ENCODE assay signal across 8 mouse cellular contexts in genomic region chr16:32638476-32638875, GRCm38 (mm10). TPM values are rescaled to one million over a fixed set of nuclear protein-coding genes. Genes with fewer than 3 reads are reported as not detected.
DNase-seq lines count a peak whose midpoint lies in the region; ATAC-seq and TF ChIP-seq lines count a peak whose summit lies in the region.

No protein-coding gene starts in this region.

- no peak overlapping the region for H3K9ac ChIP-seq in heart, adult 2 months (ENCODE audit: low read depth, low read length)
- H3K9ac ChIP-seq in limb, embryonic 13.5 days, result peak overlapping the region; percentile 9; the same call in 1 of the 2 replicates
- no peak overlapping the region for H3K9ac ChIP-seq in midbrain, embryonic 15.5 days

- H3K4me2 ChIP-seq in limb, embryonic 13.5 days (replicated peaks), result no peak overlapping the region
- no peak overlapping the region for H3K4me2 ChIP-seq in midbrain, embryonic 15.5 days

- DNase-seq in 3T3-L1 (ENCODE audit: low read depth, low spot score), result peak; percentile 98
- peak; percentile 88 for DNase-seq in adrenal gland, postnatal 10 days
- peak; percentile 88 for DNase-seq in embryonic facial prominence, embryonic 10.5 days (ENCODE audit: low spot score)
- DNase-seq in heart, adult 2 months, result peak; percentile 80 to 82
- DNase-seq in kidney, adult 8-10 months, result peak; percentile 60 to 85
- DNase-seq in spleen, adult 12 weeks (ENCODE audit: low spot score), result peak; percentile 79

- H3K4me3 ChIP-seq in embryonic facial prominence, embryonic 10.5 days, result no peak overlapping the region
- no peak overlapping the region for H3K4me3 ChIP-seq in heart, adult 2 months
- H3K4me3 ChIP-seq in limb, embryonic 13.5 days, result no peak overlapping the region
- no peak overlapping the region for H3K4me3 ChIP-seq in midbrain, embryonic 15.5 days

- H3K27me3 ChIP-seq in embryonic facial prominence, embryonic 10.5 days (replicated peaks; ENCODE audit: low read depth, poor library complexity, severe bottlenecking), result no peaks in the 10 kb centered on the region
- no peaks in the 10 kb centered on the region for H3K27me3 ChIP-seq in heart, adult 2 months (ENCODE audit: control insufficient read depth, insufficient read depth, low read length)
- no peaks in the 10 kb centered on the region for H3K27me3 ChIP-seq in limb, embryonic 13.5 days
- H3K27me3 ChIP-seq in midbrain, embryonic 15.5 days (replicated peaks), result no peaks in the 10 kb centered on the region

- peaks cover 5% of the 10 kb centered on the region for H3K4me1 ChIP-seq in embryonic facial prominence, embryonic 10.5 days
- no peaks in the 10 kb centered on the region for H3K4me1 ChIP-seq in heart, adult 2 months (ENCODE audit: control insufficient read depth, insufficient read depth, low read length)
- peaks cover 8% of the 10 kb centered on the region for H3K4me1 ChIP-seq in limb, embryonic 13.5 days
- H3K4me1 ChIP-seq in midbrain, embryonic 15.5 days, result peaks cover 3% of the 10 kb centered on the region; the same call in 1 of the 2 replicates

- TF ChIP-seq POLR2A in heart, adult 2 months (IDR thresholded peaks at IDR 0.05; ENCODE audit: insufficient read depth, low read depth, low read length), result no peak

- 0 out of 2 replicates have a peak, but pooled peaks have one; percentile 39 for TF ChIP-seq EP300 in heart, adult 2 months (IDR thresholded peaks at IDR 0.05; ENCODE audit: insufficient read depth, low read depth, low read length)

- H3K79me2 ChIP-seq in heart, adult 2 months (replicated peaks; ENCODE audit: control insufficient read depth, insufficient read depth, low read length), result no peaks in the 10 kb centered on the region

- peak; percentile 96 for TF ChIP-seq CTCF in heart, adult 2 months (IDR thresholded peaks at IDR 0.05)

- ATAC-seq in limb, embryonic 13.5 days (ENCODE audit: low FRiP score, low read depth), result peak; percentile 42; the same call in 1 of the 2 replicates
- ATAC-seq in midbrain, embryonic 15.5 days (replicated peaks), result peak; percentile 59; the same call in 1 of the 2 replicates

- 12% methylated on average over 8 of the region's 8 CpGs for WGBS in embryonic facial prominence, embryonic 10.5 days
- 12% methylated on average over 8 of the region's 8 CpGs for WGBS in heart, adult 2 months
- 13% methylated on average over 8 of the region's 8 CpGs for WGBS in limb, embryonic 13.5 days
- whole genome bisulfite sequencing in midbrain, embryonic 15.5 days, result 6% methylated on average over 8 of the region's 8 CpGs

- H3K36me3 ChIP-seq in embryonic facial prominence, embryonic 10.5 days (replicated peaks), result no peaks in the 10 kb centered on the region
- no peaks in the 10 kb centered on the region for H3K36me3 ChIP-seq in heart, adult 2 months (ENCODE audit: control insufficient read depth, insufficient read depth, low read length)
- no peaks in the 10 kb centered on the region for H3K36me3 ChIP-seq in limb, embryonic 13.5 days
- no peaks in the 10 kb centered on the region for H3K36me3 ChIP-seq in midbrain, embryonic 15.5 days (replicated peaks)

- H3K27ac ChIP-seq in embryonic facial prominence, embryonic 10.5 days (replicated peaks), result no peak overlapping the region
- H3K27ac ChIP-seq in heart, adult 2 months, result no peak overlapping the region
- no peak overlapping the region for H3K27ac ChIP-seq in limb, embryonic 13.5 days
- H3K27ac ChIP-seq in midbrain, embryonic 15.5 days, result no peak overlapping the region

- intact Hi-C loops in heart, adult 2 months (cut with DNase I), result loop anchor here (1.0 kb wide), 2 partner anchors 44 to 51 kb away; no protein-coding TSS in a partner anchor

- H3K9me3 ChIP-seq in embryonic facial prominence, embryonic 10.5 days, result no peaks in the 10 kb centered on the region
- H3K9me3 ChIP-seq in limb, embryonic 13.5 days, result no peaks in the 10 kb centered on the region
- H3K9me3 ChIP-seq in midbrain, embryonic 15.5 days, result no peaks in the 10 kb centered on the region

RNA-seq across cellular contexts. Expression of gene Tnk2, which starts 5.2 kb away (rescaled TPM):
- total RNA-seq in adrenal gland, postnatal 10 days (2021), result 10 to 100 TPM; 45.1 to 85.2 TPM
- 8.6 and 8.7 TPM in 2 replicates for polyA plus RNA-seq in embryonic facial prominence, embryonic 10.5 days (2016; fragmentation: Nextera tagmentation; extraction: Ambion mirVana)
- total RNA-seq in heart, adult 2 months (2021), result 10 to 100 TPM; 17.8 to 19.6 TPM
- 32.2 and 37.0 TPM in 2 replicates for polyA plus RNA-seq in heart, adult 2 months (2012; rRNA removed)
- 12.2 and 12.8 TPM in 2 replicates for polyA plus RNA-seq in limb, embryonic 13.5 days (2015; fragmentation: Nextera tagmentation; extraction: Ambion mirVana)
- 22.0 and 24.2 TPM in 2 replicates for polyA plus RNA-seq in midbrain, embryonic 15.5 days (2015; fragmentation: Nextera tagmentation; extraction: Ambion mirVana)

RNA-seq across cellular contexts. Expression of gene Tfrc, which starts 29.8 kb away (rescaled TPM):
- 100 to 1,000 TPM; 138 to 212 TPM for total RNA-seq in adrenal gland, postnatal 10 days (2021)
- polyA plus RNA-seq in embryonic facial prominence, embryonic 10.5 days (2016; fragmentation: Nextera tagmentation; extraction: Ambion mirVana), result 50.0 and 61.5 TPM in 2 replicates
- 10 to 100 TPM; 51.3 to 85.7 TPM for total RNA-seq in heart, adult 2 months (2021)
- 27.8 and 72.8 TPM in 2 replicates for polyA plus RNA-seq in heart, adult 2 months (2012; rRNA removed)
- 22.4 and 24.2 TPM in 2 replicates for polyA plus RNA-seq in limb, embryonic 13.5 days (2015; fragmentation: Nextera tagmentation; extraction: Ambion mirVana)
- 33.0 and 35.6 TPM in 2 replicates for polyA plus RNA-seq in midbrain, embryonic 15.5 days (2015; fragmentation: Nextera tagmentation; extraction: Ambion mirVana)
